Mouse (Mus musculus): ENCODE data around the gene Aspg. TPM values are rescaled to one million over a fixed set of nuclear protein-coding genes. Genes with fewer than 3 reads are reported as not detected.

The Aspg gene
- polyA plus RNA-seq (2012; ENCODE audit: insufficient read depth, low replicate concordance): not detected in 2 replicates

DNA sequence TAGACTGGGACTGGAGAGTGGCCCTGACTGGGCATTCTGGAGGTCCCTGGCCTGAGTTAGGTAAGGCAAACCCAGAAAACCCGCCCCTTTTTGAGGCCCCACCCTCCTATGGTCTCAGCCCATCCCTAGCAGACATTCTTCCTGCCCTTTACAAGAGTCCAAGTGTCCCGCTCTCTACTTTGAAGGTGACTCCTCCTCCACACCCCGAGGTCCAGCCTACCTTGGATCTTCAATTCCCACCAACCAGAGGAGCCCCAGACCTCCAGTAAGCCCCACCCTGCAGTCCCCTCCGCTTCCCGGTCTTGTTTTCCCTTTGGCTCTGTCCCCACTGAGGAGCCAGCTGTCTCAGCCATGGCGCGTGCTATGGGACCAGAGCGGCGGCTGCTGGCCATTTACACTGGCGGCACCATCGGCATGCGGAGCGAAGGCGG lies at the start of gene Aspg:
TSS of gene Aspg (plus strand) at position 139 of the 431 bp plus-strand sequence.
- no peaks in the 10 kb centered on the region for H3K36me3 ChIP-seq (replicated peaks; ENCODE audit: low read length)
- peaks cover 71% of the 10 kb centered on the region for H3K27me3 ChIP-seq (replicated peaks)
- 0 out of 2 replicates have a peak, but pooled peaks cover 3% of the 10 kb centered on the region for H3K9me3 ChIP-seq
- peaks cover 3% of the 10 kb centered on the region; the same call in 1 of the 2 replicates for H3K4me1 ChIP-seq
- TF ChIP-seq FLI1 (IDR thresholded peaks at IDR 0.05; ENCODE audit: low read length) (no peak), GATA1 (IDR thresholded peaks at IDR 0.05; ENCODE audit: borderline replicate concordance, low read length) (no peak)
- no peak within 1 kb of the TSS for H3K4me3 ChIP-seq (replicated peaks)

DNA sequence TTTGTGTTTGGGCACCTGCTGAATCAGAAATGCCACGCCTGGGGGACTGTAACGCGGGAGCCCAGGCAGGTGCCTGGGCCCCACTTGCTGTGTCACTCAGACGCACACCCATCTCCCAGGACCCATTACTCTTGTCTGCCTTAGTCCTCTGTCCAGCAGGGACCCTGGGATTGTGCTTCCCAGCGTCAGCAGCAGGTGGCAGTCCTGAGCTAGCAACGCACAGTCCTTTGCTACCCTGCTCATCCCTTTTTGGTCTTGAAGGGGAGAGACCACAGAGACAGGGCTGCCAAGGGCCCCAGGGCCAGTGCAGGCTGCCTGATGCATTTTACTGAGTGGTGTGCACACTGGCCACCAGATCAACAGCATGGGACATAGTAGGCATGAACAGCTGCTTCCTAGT lies 28.8 kb upstream of the Aspg start:
- H3K36me3 ChIP-seq (replicated peaks; ENCODE audit: low read length): no peaks in the 10 kb centered on the region
- H3K4me1 ChIP-seq: no peaks in the 10 kb centered on the region
- TF ChIP-seq FLI1 (IDR thresholded peaks at IDR 0.05; ENCODE audit: low read length): no peak
- no peak for TF ChIP-seq GATA1 (IDR thresholded peaks at IDR 0.05; ENCODE audit: borderline replicate concordance, low read length)
- peaks cover 16% of the 10 kb centered on the region for H3K27me3 ChIP-seq (replicated peaks)
- no peak overlapping the region for H3K4me3 ChIP-seq (replicated peaks)
- H3K9me3 ChIP-seq: no peaks in the 10 kb centered on the region

DNA sequence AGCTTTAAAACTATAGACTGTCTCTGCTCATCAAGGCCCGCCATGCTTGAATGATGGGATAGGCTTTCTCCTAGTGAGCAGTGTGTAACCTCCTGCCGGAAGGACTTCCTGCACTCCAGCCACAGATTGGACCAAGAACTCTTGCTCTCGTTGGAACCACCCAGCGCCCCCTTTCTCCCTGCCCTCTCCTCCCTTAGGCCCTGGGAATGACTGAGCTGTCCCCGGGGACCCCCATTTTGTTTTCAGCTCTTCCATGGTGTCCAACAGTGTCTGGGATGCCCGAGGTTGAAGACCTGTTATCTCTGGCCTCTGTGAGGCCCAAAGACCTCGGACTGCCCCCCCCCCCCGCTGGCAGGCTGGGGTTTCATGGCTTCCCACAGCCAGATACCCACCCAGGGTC lies 26.6 kb upstream of the Aspg start:
- Histone ChIP-seq H3K4me3 (replicated peaks) (no peak overlapping the region), H3K36me3 (replicated peaks; ENCODE audit: low read length) (no peaks in the 10 kb centered on the region), H3K4me1 (no peaks in the 10 kb centered on the region), H3K9me3 (peaks cover 9% of the 10 kb centered on the region), H3K27me3 (replicated peaks) (peaks cover 17% of the 10 kb centered on the region)
- TF ChIP-seq GATA1 (IDR thresholded peaks at IDR 0.05; ENCODE audit: borderline replicate concordance, low read length) (no peak), FLI1 (IDR thresholded peaks at IDR 0.05; ENCODE audit: low read length) (no peak)

DNA sequence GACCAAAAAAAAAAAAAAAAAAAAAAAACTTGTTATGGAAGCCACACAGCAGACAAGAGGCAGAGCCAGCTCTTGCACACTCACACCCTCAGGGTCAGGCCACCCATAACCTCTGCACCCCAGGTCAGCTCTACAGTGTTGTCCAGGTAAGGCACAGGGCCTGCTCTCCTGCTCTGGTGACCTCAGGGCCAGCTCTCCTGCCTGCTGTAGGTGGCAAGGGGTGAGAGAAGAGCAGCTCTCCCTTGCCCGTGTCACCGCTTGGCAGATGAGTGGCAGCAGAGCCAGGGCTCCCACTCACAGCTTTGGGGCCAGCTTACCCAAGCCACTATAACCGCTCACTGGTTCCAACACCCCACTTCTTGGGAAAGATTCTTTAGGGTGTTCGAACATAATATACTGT lies 25.6 kb upstream of the Aspg start:
- peaks cover 21% of the 10 kb centered on the region for H3K27me3 ChIP-seq (replicated peaks)
- peak overlapping the region; percentile 23 for H3K4me3 ChIP-seq (replicated peaks)
- no peak for TF ChIP-seq GATA1 (IDR thresholded peaks at IDR 0.05; ENCODE audit: borderline replicate concordance, low read length)
- TF ChIP-seq FLI1 (IDR thresholded peaks at IDR 0.05; ENCODE audit: low read length): no peak

DNA sequence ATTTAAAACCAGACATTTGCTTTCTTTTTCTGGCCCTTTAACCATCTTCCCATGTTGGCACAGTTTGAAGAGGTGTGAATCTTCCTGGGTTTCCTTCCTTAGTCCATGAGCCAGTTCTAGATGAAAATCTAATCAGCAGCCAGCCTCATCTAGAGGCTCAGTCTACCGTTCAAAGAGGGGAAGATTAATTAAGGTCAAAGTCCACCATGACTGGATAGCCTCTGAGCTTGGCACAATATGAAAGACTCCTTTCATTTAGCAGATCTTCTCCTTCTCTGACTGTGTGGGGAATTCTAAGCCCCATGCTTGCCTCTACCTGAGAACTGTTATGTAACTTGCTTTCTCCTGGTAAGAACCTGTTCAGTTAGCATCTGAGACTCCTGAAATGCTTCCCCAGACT lies 24.2 kb upstream of the Aspg start:
- TF ChIP-seq GATA1 (IDR thresholded peaks at IDR 0.05; ENCODE audit: borderline replicate concordance, low read length) (no peak), FLI1 (IDR thresholded peaks at IDR 0.05; ENCODE audit: low read length) (no peak)
- Histone ChIP-seq H3K36me3 (replicated peaks; ENCODE audit: low read length) (no peaks in the 10 kb centered on the region), H3K9me3 (peaks cover 20% of the 10 kb centered on the region), H3K4me1 (no peaks in the 10 kb centered on the region), H3K4me3 (replicated peaks) (no peak overlapping the region), H3K27me3 (replicated peaks) (peaks cover 28% of the 10 kb centered on the region)

More for the DNA sequence above, 25.6 kb upstream of the Aspg start:
- H3K36me3 ChIP-seq (replicated peaks; ENCODE audit: low read length): no peaks in the 10 kb centered on the region
- peaks cover 16% of the 10 kb centered on the region for H3K9me3 ChIP-seq
- H3K4me1 ChIP-seq: no peaks in the 10 kb centered on the region

DNA sequence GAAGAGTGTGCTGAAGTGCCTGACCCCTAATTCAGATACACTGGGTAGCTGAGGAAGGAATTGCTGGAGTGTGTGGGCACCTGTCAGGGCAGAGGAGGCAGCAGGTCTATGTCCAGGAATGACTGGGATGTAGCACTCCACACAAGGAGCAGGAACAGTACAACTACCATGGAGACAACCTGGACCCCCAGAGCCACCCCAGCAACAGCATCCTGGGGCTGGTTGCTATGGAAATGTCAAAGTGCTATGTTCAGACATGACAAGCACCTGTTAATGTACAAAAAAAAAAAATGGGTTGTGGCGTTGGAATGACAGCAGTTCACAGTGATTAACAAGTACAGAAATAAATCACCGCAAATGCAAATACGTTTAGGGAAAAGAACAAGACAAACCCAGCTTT lies 20.2 kb upstream of the Aspg start:
- H3K27me3 ChIP-seq (replicated peaks): peaks cover 36% of the 10 kb centered on the region
- no peaks in the 10 kb centered on the region for H3K36me3 ChIP-seq (replicated peaks; ENCODE audit: low read length)
- TF ChIP-seq GATA1 (IDR thresholded peaks at IDR 0.05; ENCODE audit: borderline replicate concordance, low read length): no peak
- no peak for TF ChIP-seq FLI1 (IDR thresholded peaks at IDR 0.05; ENCODE audit: low read length)
- H3K9me3 ChIP-seq: peaks cover 20% of the 10 kb centered on the region
- no peak overlapping the region for H3K4me3 ChIP-seq (replicated peaks)
- peaks cover 6% of the 10 kb centered on the region; the same call in 1 of the 2 replicates for H3K4me1 ChIP-seq

DNA sequence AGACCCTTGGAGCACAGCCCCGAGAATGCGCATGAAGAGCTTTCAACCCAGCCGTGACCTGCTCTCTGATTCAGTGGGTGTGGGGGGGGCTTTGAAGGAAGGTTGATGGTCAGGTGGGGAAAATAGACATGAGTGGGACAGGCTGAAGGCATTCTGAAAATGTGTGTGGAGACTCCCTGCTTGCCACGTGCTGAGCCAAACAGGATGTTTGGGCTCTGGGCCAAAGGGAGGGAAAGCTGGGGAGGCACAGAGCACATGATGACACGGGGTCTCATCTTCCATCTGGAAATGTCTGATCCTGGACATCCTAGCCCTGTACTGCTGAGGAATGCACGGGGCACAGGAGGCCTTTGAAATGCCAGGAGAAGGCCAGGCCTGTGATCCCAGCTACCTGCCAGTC lies 19.8 kb upstream of the Aspg start:
- Histone ChIP-seq H3K4me3 (replicated peaks) (no peak overlapping the region), H3K4me1 (peaks cover 6% of the 10 kb centered on the region; the same call in 1 of the 2 replicates), H3K36me3 (replicated peaks; ENCODE audit: low read length) (no peaks in the 10 kb centered on the region), H3K27me3 (replicated peaks) (peaks cover 38% of the 10 kb centered on the region), H3K9me3 (peaks cover 20% of the 10 kb centered on the region)
- TF ChIP-seq FLI1 (IDR thresholded peaks at IDR 0.05; ENCODE audit: low read length) (no peak), GATA1 (IDR thresholded peaks at IDR 0.05; ENCODE audit: borderline replicate concordance, low read length) (no peak)

DNA sequence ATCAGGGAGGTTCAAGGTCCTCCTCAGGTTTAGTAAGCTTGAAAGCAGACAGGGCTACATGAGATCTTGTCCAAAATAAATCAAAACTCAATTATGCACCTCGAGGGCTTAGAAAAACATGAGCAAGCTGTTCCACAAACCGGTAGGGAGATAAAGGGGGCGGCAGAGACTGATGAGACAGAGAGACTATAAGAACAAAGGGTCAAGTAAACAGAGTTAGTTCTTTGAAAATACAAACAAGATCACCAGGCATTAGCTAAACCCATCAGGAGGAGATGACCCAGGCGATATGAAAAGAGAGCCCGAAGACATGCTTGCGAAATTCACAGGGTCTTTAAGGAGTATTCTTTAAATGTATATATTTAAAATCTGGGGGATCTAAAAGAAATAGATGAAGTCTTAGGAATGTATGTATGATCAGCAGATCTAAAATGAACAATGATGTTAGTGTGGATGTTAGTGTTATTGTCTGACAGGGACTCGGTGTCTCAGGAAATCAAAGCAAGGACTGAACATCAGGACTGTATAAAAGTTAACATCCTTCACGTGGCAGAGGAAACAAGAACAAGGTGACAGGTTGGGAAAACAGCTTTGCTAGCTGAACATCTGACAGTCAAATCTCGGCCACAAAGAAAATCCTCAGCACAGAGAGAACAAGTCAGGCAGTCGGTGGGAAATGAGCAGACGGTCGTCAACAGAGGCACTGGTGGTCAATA lies 17.7 kb upstream of the Aspg start:
- peaks cover 20% of the 10 kb centered on the region for H3K9me3 ChIP-seq
- TF ChIP-seq GATA1 (IDR thresholded peaks at IDR 0.05; ENCODE audit: borderline replicate concordance, low read length): no peak
- TF ChIP-seq FLI1 (IDR thresholded peaks at IDR 0.05; ENCODE audit: low read length): no peak
- H3K27me3 ChIP-seq (replicated peaks): peaks cover 35% of the 10 kb centered on the region
- H3K4me3 ChIP-seq (replicated peaks): no peak overlapping the region
- H3K4me1 ChIP-seq: peaks cover 6% of the 10 kb centered on the region; the same call in 1 of the 2 replicates
- no peaks in the 10 kb centered on the region for H3K36me3 ChIP-seq (replicated peaks; ENCODE audit: low read length)

DNA sequence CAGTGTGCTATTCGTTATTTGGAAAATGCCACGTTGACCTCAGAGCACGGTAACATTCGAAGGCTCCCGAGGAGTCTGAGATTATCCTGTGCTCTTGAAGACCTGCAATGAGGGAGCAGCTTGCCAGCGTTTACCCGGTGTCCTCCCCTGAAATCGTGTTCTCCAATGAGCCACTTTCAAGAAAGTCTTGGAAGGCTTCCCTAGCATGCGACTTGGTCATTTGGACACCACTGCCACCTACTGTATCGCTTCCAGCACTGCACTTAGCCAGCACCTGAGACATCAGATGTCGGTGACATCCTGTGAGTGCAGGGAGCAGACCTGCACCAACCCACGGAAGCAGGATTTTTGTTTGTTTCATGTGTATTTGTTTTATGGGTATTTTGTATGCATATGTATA lies 15.4 kb upstream of the Aspg start:
- H3K4me1 ChIP-seq: peaks cover 6% of the 10 kb centered on the region; the same call in 1 of the 2 replicates
- TF ChIP-seq GATA1 (IDR thresholded peaks at IDR 0.05; ENCODE audit: borderline replicate concordance, low read length) (no peak), FLI1 (IDR thresholded peaks at IDR 0.05; ENCODE audit: low read length) (no peak)
- no peaks in the 10 kb centered on the region for H3K36me3 ChIP-seq (replicated peaks; ENCODE audit: low read length)
- H3K4me3 ChIP-seq (replicated peaks): no peak overlapping the region
- H3K9me3 ChIP-seq: peaks cover 3% of the 10 kb centered on the region; the same call in 1 of the 2 replicates
- peaks cover 33% of the 10 kb centered on the region for H3K27me3 ChIP-seq (replicated peaks)

DNA sequence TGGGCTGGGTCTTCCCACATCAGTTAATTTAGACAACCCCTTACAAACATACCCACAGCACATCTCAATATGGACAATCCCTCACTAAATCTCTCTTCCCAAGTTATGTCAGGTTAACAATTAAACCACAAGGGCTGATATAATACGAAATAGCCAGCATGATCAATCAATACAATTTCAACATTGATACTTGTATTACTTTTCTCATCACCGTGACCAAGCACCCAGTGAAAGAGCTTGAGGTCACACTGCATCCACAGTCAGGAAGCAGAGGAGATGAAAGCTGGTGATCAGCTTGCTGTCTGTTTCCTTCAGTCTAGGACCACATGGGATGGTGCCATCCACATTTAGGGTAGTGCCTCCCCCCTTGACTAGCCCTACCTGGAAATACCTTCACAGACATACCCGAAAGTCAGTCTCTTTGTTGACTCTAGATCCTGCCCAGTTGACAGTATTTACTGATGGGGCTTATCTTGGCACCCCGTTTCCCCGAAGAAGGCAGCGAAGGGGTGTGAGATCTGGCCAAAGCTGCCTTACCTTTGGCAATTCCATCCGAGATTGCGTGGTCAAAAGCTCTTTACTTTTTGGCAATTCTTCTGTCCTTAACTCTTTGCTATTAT lies 12.1 kb upstream of the Aspg start:
- no peaks in the 10 kb centered on the region for H3K9me3 ChIP-seq
- H3K36me3 ChIP-seq (replicated peaks; ENCODE audit: low read length): no peaks in the 10 kb centered on the region
- H3K4me3 ChIP-seq (replicated peaks): no peak overlapping the region
- TF ChIP-seq FLI1 (IDR thresholded peaks at IDR 0.05; ENCODE audit: low read length): no peak
- peaks cover 32% of the 10 kb centered on the region for H3K27me3 ChIP-seq (replicated peaks)
- peaks cover 11% of the 10 kb centered on the region; the same call in 1 of the 2 replicates for H3K4me1 ChIP-seq

Measured in megakaryocyte, embryonic 14.5 days (primary cell).